Mouse (Mus musculus) yolk sac, embryonic 10.5 days (tissue): ENCODE data around the gene C5ar1.
A peak's percentile ranks its signal among the peaks of the same experiment; 100 is the strongest.

ENCODE experiments used
- DNase-seq: peaks from one replicate; pipeline ENCODE4 v3.0.0-alpha.2; 2017; ENCODE audit warnings: low spot score

The C5ar1 gene

DNA sequence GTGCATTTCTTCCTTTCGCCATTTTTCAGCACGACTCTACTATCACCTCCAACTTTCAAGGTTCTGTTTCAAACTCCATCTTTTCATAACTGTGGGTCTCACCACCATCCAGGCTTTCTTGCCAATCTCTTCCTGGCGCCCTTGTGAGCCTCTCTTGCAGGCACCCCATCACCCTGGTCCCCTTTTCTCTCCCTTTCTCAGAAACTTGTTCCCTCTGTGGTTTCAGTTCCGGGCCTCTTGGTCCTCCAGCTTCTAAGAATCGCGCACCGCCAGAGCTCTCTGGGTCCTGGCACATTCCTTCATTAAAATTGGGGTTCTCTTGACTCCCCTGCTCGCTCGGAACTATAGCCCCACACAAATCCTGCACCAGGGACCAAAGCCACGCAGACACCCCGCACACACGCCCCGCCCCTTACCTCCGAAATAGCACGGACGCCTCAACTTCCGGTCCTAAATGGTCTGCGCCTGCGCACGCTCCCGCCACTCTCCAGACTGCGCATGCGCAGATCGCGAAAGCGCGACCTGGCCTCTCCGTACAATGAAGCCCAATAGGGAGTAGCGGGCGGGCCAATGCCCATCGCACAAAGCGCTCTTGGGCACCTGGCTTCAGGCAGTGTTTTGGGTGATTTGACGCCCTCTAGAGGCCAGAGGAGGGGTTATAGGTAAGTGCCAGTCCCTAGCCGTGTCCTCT lies 37.6 kb downstream of the C5ar1 start, which contains the start of gene Dhx34:
TSS of gene Dhx34 (minus strand) at position 456 of the 691 bp plus-strand sequence.
- DNase-seq = peak; percentile 94

DNA sequence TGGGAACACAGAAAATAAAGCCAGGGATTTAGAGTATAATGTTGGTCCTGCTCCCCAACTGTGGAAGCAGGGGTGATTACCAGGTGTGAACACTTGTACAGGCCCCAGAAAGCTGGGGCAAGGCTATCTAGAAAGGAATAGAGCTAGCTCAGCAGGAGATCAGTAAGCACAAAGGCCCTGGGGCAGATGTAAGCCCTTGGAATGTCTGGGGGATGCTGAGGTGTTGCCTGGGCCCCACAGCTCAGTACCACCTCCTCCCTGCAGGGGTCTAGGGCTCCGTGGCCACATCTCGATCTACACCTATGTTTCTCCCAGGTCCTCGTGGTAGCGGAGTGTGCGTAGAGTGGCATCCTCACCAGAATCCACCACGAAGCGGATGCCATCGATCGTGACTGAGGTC lies 45.4 kb downstream of the C5ar1 start:
- DNase-seq = no peak

DNA sequence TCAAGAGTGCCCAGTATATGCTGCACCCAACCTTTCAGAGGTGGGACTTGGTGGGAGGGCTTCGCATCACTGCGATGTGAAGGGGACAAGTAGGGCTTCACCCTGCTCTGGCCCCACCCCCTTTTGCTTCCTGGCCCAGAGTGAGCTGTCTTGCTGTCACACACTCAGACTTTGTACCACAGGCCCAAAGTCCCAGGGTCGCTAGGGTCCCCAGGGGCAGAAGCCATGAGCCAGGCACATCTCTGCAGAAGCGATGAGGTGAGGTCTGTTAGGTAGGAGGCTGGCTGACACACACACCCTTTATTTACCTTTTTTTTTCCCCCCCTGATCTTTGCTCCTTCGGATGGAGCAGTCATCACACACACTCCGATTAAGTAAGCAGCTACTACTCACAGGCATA lies 46.1 kb downstream of the C5ar1 start:
- peak; percentile 86 for DNase-seq

DNA sequence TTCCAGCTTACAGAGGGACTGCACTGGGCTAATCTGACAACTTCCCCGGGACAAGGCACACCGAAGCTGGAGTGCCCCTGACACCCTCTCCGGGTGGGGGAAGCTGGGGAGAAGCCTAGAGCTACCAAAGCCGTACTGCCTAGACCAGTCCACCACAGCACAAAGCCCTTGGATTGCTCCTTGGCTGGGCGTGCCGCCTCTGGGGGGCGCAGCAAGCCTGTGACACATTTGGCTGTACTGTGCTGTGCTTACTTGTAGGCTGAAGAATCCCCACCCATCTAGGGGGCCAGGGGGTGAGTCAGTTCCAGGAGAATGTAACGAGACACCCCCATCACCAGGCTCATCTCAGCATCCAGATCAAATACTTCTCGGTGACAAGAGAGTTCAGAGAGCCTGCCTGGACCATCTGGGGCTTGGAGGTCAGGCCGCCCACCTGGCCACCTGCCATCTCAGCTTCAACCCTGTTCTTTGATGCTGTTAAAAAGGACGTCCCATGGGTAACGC lies 48.4 kb downstream of the C5ar1 start:
- DNase-seq = no peak

DNA sequence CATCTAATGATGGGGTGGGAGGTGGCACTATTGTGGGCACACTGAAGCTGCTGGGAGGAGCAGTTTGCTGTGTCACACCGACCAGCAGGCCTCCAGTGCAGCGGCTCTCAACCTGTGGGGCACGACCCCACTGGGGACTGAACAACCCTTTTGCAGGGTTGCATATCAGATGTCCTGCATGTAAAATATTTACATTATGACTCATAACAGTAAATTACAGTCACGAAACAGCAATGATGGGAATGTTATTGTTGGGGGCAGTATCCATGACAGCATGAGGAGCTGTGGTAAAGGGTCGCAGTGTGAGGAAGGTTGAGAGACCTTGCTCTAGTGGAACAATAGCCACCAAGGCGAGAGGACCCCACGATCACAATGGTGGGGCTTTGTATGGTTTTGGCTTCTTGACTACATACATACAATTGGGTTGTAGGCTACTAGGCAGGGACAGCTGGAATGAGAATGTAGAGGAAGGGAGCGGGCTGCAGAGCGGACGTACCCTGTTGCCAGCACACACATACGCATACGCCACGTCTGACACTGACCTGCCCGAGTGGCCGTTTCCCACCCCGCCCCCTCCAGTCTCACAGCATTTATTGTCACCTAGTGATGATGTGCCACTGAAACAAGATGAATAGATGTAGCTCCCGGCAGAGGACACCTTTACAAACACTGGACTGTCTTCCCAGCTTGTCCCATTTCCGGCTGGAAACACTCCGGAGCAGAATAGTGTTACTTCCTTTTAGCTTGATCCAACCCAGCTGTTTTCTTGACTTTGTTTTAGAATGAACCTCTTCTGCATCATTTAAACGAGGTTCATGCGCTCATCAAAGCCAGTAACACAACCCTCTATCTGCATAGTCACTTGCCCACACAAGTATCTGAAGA lies 50.3 kb downstream of the C5ar1 start:
- no peak for DNase-seq

DNA sequence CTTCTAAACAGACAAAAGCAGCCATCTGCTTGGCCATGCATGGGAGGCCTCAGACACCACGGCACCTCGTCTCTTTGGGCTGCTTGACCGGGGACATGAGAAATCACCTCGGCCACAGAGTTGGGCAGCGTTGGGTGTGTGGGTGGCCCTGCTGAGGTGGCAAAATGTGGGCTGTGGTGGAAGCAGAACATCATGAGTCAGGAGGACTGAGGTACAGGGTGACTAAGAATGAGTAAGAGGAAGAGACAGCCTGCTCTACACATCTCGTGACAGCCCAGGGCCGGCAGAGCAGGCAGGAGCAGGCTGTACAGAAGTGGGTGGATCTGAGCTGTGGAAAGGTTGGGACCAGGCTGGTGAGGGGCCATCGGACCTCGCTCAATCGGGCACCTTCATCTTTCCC lies 51.8 kb downstream of the C5ar1 start:
- no peak for DNase-seq

DNA sequence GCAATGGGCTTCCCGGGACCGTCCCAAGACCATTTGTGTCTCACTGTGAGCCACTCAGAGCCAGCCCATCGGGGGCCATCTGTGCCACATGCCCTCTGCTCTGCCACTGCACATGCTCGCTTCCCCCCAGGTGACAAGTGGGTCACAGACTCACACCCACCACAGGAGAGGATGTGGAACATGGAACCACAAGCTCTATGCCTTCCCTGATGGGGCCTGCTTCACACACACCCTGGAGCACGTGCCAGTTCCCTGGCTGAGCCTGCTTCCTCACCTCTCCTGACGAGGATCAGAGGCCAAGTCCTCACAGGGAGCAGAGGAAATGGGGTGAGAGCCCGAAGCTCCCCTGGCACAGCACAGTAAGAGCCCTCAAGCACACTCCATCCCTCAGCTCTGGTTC lies 52.3 kb downstream of the C5ar1 start:
- no peak for DNase-seq

DNA sequence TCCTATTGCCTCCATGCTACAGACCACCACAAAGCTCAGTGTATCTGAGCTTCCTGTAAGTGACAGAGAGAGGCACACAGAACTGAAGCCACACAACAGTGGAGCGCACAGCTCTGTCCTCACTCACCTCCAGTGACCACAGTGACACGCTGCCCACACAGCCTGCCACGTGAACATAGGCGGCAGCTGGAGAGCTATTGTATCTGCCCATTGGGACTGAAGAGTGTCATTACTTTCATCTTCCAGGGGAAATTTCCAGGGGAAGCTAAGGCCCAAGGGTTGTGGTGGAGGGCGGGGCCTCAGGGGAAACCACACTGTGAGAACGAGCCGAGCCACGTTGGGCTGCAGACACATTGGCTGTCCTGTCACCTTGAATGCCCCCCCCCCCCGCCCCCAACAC lies 54.5 kb downstream of the C5ar1 start:
- DNase-seq = no peak

DNA sequence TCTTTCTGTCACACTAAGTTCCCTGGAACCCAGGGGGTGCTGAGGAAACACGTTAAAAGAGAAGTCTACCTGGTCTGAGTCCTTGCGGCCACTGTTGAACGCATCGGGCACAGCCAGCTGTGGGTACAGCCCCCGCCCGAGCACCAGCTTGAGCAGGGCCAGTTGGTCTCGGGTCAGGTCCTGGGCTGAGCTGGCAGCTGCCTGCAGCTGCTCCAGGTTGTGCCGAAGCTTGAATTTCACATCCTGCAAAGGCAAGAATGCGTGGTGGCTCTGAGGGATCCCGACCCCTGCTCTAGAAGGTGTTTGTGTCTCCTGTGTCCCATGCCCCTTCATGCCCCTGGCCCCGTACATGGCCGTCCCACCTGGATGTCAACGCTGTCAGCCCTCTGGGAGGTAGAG lies 55.8 kb downstream of the C5ar1 start:
- no peak for DNase-seq

DNA sequence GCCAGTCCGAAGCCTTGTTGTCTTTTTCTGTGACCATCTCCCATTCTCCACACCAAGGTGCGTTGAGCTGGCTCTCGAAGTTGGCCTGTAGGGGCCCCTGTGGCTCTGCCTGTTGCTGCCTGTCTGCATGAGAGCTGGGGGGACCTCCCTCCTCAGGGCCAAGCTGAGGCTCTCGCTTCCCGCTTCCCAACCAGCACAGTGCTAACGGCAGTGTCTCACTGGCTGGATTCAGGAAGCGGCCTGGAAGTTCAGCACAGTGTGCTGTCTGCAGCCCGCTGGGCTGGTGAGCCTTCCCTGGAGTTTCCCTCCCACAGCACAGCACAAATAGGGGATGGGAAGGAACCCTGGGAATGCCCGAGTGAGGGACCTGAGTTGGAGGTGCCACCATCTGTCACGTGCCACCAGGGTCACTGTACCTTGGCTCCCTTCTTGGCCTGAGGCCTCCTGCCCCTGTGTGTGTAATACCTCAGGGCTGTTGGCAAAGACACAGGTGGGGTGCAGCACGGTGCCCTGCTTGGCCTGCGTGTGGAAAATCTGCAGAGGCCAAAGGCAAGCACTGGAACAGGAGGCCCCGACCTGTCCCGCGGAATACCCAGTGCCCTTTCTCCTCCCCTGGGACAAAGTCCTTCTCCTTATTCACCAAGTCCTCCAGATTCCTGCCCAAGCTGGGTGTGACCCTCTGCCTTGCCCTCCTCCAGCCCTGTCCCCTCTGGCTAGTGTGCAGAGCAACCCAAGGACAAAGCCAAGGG lies 56.4 kb downstream of the C5ar1 start:
- DNase-seq = no peak

DNA sequence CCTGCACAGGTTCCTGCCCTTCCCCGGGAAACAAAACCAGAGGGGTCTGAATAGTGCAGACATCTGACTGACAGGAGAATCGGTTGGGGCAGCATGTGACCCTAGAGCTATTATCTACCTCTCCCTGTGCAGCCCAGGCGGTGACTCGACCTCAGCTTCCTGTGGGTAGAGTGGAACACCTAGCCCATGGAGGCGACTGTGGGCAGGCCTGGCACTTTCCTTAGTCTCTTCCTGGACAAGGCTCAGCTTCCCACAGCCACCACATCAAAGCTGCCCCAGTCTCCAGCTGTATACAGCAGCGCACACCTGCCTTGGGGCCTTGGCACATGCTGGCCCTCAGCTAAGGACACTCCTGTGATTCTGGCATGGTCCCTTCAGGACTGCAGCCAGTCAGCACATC lies 58.2 kb downstream of the C5ar1 start:
- no peak for DNase-seq

DNA sequence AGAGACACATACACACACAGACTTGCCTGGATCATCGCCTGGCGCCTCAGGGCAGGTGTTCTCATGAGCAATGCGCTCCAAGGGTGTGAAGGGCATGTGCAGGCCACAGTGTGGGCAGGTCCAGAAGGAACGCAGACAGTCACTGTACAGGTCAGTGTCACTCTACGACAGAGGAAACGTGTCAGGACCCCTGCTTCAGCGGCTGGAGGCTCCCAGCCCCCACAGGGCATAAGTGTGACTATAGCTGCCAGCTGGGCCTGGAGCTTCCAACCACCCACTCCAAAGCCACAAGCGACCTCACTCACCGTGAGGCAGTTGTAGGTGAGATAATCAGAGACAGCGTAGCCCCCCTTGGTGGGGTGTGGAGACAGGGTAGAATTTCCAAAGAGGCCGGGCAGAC lies 60.8 kb downstream of the C5ar1 start:
- no peak for DNase-seq

DNA sequence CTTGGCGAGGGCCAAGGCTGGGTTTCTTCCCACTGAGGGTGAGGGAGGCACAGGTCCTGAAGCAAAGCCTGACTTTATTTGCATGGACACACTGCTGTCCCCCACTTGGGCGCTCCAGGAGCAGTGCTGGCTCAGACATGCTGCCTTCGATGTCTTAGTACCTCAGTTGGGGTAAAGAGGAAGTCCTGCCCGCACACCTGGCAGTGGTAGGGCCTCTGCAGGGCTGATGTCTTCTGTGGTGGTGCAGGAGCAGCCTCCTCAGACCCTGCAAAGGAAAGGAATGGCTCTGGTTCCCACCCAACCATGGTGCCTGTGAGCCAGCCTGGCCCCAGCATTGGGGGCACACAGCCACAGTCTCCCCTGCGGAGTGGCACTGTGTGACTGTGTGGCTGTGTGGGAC lies 62.2 kb downstream of the C5ar1 start:
- no peak for DNase-seq
